Mouse (Mus musculus) liver, embryonic 14.5 days (tissue): ENCODE measurements around the gene Lrmda. TPM values are rescaled to one million over a fixed set of nuclear protein-coding genes. Genes with fewer than 3 reads are reported as not detected.

Experiments used
- ATAC-seq: fragments of 200-750 bp; cut with Nextera tagmentation; 2 replicates; pipeline ENCODE4 v1.8.0; 2017; ENCODE audit warnings: moderate number of reproducible peaks, mild to moderate bottlenecking, moderate library complexity; ENCODE audit not compliant: insufficient read depth
- DNase-seq, 3 experiments: peaks; one replicate each; pipeline ENCODE4 v3.0.0-alpha.2; 2012 to 2013; ENCODE audit warnings: low read depth in 3 of 3, low spot score in 3 of 3
- H3K27ac ChIP-seq: fragments of 300-500 bp; sonication (generic); 2 replicates; pipeline ENCODE4 v1.5.1; 2014; ENCODE audit warnings: moderate library complexity, mild to moderate bottlenecking, control low read depth, inconsistent platforms
- H3K27me3 ChIP-seq: fragments of 300-500 bp; sonication (generic); 2 replicates; pipeline ENCODE4 v1.6.1; 2014; ENCODE audit warnings: mild to moderate bottlenecking, low read length, moderate library complexity; ENCODE audit not compliant: control insufficient read depth, insufficient read depth
- H3K36me3 ChIP-seq: fragments of 300-500 bp; sonication (generic); replicated peaks from 2 replicates; pipeline ENCODE4 v1.6.1; 2014; ENCODE audit warnings: low read depth; ENCODE audit not compliant: control insufficient read depth, insufficient read depth
- H3K4me1 ChIP-seq, 2 experiments: fragments of 200-500 bp in 1 of 2; fragments of 300-500 bp in 1 of 2; sonication (generic) in 1 of 2; replicated peaks; 2 replicates each; pipeline ENCODE4 v1.6.1; 2012 to 2014; ENCODE audit warnings: antibody characterized with exemption in 1 of 2, inconsistent platforms in 1 of 2, low read length in 1 of 2; ENCODE audit not compliant: control insufficient read depth in 2 of 2, insufficient read depth in 2 of 2
- H3K4me2 ChIP-seq: fragments of 300-500 bp; sonication (generic); 2 replicates; pipeline ENCODE4 v1.6.1; 2014; ENCODE audit warnings: low read depth, mild to moderate bottlenecking, control low read depth, moderate library complexity
- H3K4me3 ChIP-seq, 2 experiments: fragments of 200-500 bp in 1 of 2; fragments of 300-500 bp in 1 of 2; sonication (generic) in 1 of 2; 2 replicates each; pipeline ENCODE4 v1.5.1; 2012 to 2014; ENCODE audit warnings: low read depth in 2 of 2, low read length in 2 of 2, mild to moderate bottlenecking in 2 of 2, control low read depth in 1 of 2, inconsistent platforms in 1 of 2, moderate library complexity in 1 of 2; ENCODE audit not compliant: insufficient read depth in 1 of 2
- H3K9ac ChIP-seq: fragments of 300-500 bp; sonication (generic); replicated peaks from 2 replicates; pipeline ENCODE4 v1.6.1; 2014; ENCODE audit warnings: mild to moderate bottlenecking, control low read depth, moderate library complexity
- H3K9me3 ChIP-seq: fragments of 300-500 bp; sonication (generic); 2 replicates; pipeline ENCODE4 v1.6.1; 2016; ENCODE audit warnings: low read length, mixed read lengths; ENCODE audit not compliant: control insufficient read depth
- CTCF ChIP-seq: IDR thresholded peaks from 2 replicates; pipeline ENCODE4 v1.5.1; 2016; ENCODE audit warnings: antibody characterized with exemption, low read depth, control low read depth
- EP300 ChIP-seq: IDR thresholded peaks from 2 replicates; pipeline ENCODE4 v1.6.1; 2016; ENCODE audit warnings: antibody characterized with exemption, low read depth
- WGBS: fragments of 180-500 bp; shearing (Covaris S2); extraction: QIAGEN DNeasy Blood & Tissue Kit; methylation state at CpG from one replicate; pipeline ENCODE4 v1.1.7; 2014; ENCODE audit not compliant: insufficient replicate concordance; 5-methylcytosine and 5-hydroxymethylcytosine counted together
- polyA plus RNA-seq, 2 experiments: library from polyadenylated mRNA; depleted of rRNA in 1 of 2; stranded (reverse) in 1 of 2; unstranded in 1 of 2; fragments of >200 nt; fragmentation: Nextera tagmentation in 1 of 2; extraction: Ambion mirVana in 1 of 2; gene quantifications; 2 replicates each; pipeline versions ENCODE4 v1.2.1 to v1.2.3; 2012 to 2014

Gene Lrmda
- polyA plus RNA-seq (2012; rRNA removed) (0.05 and 0.18 TPM in 2 replicates), polyA plus RNA-seq (2014; fragmentation: Nextera tagmentation; extraction: Ambion mirVana) (0.22 and 0.76 TPM in 2 replicates)

- H3K4me1 ChIP-seq: peaks cover 0 to 8% of the 10 kb centered on the region in 2 experiments; a peak in 2 of 4 replicates
- H3K27ac ChIP-seq: no peak within 1 kb of the TSS
- 1% methylated on average over 33 of the region's 33 CpGs for WGBS
- DNase-seq (peak; percentile 17 to 31 (median 29)), ATAC-seq (peak; percentile 83)
- H3K9ac ChIP-seq: peak within 1 kb of the TSS; percentile 46
- no peaks in the 10 kb centered on the region for H3K9me3 ChIP-seq
- no peaks in the 10 kb centered on the region for H3K27me3 ChIP-seq
- no peak for TF ChIP-seq CTCF
- no peak for TF ChIP-seq EP300
- no peaks in the 10 kb centered on the region for H3K36me3 ChIP-seq
- H3K4me3 ChIP-seq: peak within 1 kb of the TSS; percentile 47 to 62
- peak within 1 kb of the TSS; percentile 69 for H3K4me2 ChIP-seq
These were observed at the start of gene Lrmda for GRCm38 (mm10) chr14:22019252-22019948. Lrmda (plus strand) TSS chr14:22019712.

DNA sequence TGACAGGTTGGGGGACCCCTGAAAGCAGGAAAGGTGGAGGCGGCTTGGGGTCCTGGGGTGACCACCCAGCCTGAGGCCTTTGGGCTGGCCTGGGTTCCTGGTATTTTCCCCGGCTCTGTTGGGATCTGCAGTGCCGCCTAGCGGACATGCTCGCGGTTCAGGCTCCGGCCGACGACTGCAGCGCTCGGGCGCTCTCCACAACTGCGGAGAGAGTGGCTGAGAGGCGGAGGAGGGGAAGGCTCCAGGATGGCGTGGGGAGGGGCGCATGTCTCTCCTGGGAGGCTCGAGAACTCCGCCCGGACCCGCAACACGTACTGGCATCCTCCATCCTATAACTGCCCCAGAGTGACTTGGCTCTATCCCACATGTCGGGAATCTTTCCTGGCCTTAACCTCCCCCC, 38.0 kb upstream of the Lrmda start:
- H3K4me3 ChIP-seq: no peak overlapping the region
- no peaks in the 10 kb centered on the region for H3K4me1 ChIP-seq
- no peak overlapping the region for H3K9ac ChIP-seq
- H3K9me3 ChIP-seq: no peaks in the 10 kb centered on the region
- no peaks in the 10 kb centered on the region for H3K36me3 ChIP-seq
- peak; percentile 80 for TF ChIP-seq CTCF
- no peak for TF ChIP-seq EP300
- DNase-seq (no peak), ATAC-seq (no peak)
- H3K4me2 ChIP-seq: no peak overlapping the region
- H3K27me3 ChIP-seq: peaks cover 50% of the 10 kb centered on the region
- no peak overlapping the region for H3K27ac ChIP-seq
- WGBS: under 1% methylated on average over 22 of the region's 22 CpGs

DNA sequence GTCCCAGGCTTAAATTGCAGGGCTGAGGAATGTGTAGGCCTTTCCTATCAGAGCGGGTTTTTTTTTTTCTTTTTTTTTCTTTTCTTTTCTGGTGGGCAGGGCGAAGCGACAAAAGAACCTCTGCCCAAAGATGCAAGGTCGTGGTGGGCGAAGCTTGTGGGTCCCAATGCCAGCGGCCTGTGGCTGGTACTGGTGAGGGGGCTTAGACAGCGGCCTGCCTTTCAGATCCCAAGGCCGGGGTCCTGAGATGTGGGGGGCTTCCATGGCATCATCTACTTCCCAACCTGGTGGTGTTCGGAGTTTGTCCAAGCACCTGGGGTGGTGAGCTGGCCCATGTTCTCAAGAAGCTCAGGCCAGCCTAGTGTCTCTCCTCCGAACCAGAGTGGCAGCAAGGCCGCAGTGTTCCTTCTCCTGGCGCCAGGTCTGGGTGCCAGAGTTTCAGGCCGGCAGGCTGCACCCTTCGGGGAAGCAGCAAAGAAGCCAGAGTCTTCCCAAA, 37.4 kb upstream of the Lrmda start:
- H3K9me3 ChIP-seq: no peaks in the 10 kb centered on the region
- H3K27ac ChIP-seq: no peak overlapping the region
- H3K27me3 ChIP-seq: peaks cover 57% of the 10 kb centered on the region
- no peak overlapping the region for H3K4me3 ChIP-seq
- TF ChIP-seq EP300: no peak
- H3K4me2 ChIP-seq: no peak overlapping the region
- DNase-seq (no peak), ATAC-seq (no peak)
- WGBS: 25% methylated on average over 14 of the region's 14 CpGs
- no peak overlapping the region for H3K9ac ChIP-seq
- no peaks in the 10 kb centered on the region for H3K36me3 ChIP-seq
- H3K4me1 ChIP-seq: no peaks in the 10 kb centered on the region

GRCm38 (mm10) chr14:21982592-21983310, 36.8 kb upstream of the Lrmda start:
- 5% methylated on average over 38 of the region's 38 CpGs for WGBS
- Histone ChIP-seq H3K4me3 (no peak overlapping the region), H3K9ac (no peak overlapping the region), H3K9me3 (no peaks in the 10 kb centered on the region), H3K27me3 (peaks cover 63% of the 10 kb centered on the region), H3K4me1 (no peaks in the 10 kb centered on the region), H3K27ac (no peak overlapping the region), H3K4me2 (peak overlapping the region; percentile 22; the same call in 1 of the 2 replicates), H3K36me3 (no peaks in the 10 kb centered on the region)
- DNase-seq (no peak), ATAC-seq (no peak)
- no peak for TF ChIP-seq EP300
- TF ChIP-seq CTCF: no peak

- H3K9me3 ChIP-seq: no peaks in the 10 kb centered on the region
- no peaks in the 10 kb centered on the region for H3K36me3 ChIP-seq
- no peaks in the 10 kb centered on the region for H3K4me1 ChIP-seq
- H3K27ac ChIP-seq: no peak overlapping the region
- ATAC-seq (no peak), DNase-seq (no peak)
- H3K4me3 ChIP-seq: no peak overlapping the region
- H3K4me2 ChIP-seq: peak overlapping the region; percentile 22; the same call in 1 of the 2 replicates
- 2% methylated on average over 22 of the region's 22 CpGs for WGBS
- no peak for TF ChIP-seq EP300
- TF ChIP-seq CTCF: no peak
- no peak overlapping the region for H3K9ac ChIP-seq
- peaks cover 70% of the 10 kb centered on the region for H3K27me3 ChIP-seq
These were observed 36.1 kb upstream of the Lrmda start for GRCm38 (mm10) chr14:21983311-21983949.
